Mouse (Mus musculus) liver, embryonic 13.5 days (tissue): ENCODE measurements around the gene St5. TPM values are rescaled to one million over a fixed set of nuclear protein-coding genes. Genes with fewer than 3 reads are reported as not detected.
A peak's percentile ranks its signal among the peaks of the same experiment; 100 is the strongest.

ENCODE experiments used
- ATAC-seq: fragments of 200-750 bp; cut with Nextera tagmentation; 2 replicates; pipeline ENCODE4 v1.8.0; 2017; ENCODE audit warnings: low read depth, mild to moderate bottlenecking, moderate number of reproducible peaks, moderate library complexity
- DNase-seq: peaks from one replicate; pipeline ENCODE4 v3.0.0; 2022
- H3K27ac ChIP-seq: fragments of 300-500 bp; sonication (generic); 2 replicates; pipeline ENCODE4 v1.5.1; 2015; ENCODE audit warnings: moderate library complexity, mild to moderate bottlenecking, inconsistent platforms
- H3K27me3 ChIP-seq: fragments of 300-500 bp; sonication (generic); 2 replicates; pipeline ENCODE4 v1.6.1; 2015; ENCODE audit warnings: mild to moderate bottlenecking, inconsistent platforms
- H3K36me3 ChIP-seq: fragments of 300-500 bp; sonication (generic); 2 replicates; pipeline ENCODE4 v1.6.1; 2015; ENCODE audit warnings: mild to moderate bottlenecking, inconsistent platforms
- H3K4me1 ChIP-seq: fragments of 300-500 bp; sonication (generic); replicated peaks from 2 replicates; pipeline ENCODE4 v1.6.1; 2015; ENCODE audit warnings: inconsistent platforms
- H3K4me2 ChIP-seq: fragments of 300-500 bp; sonication (generic); 2 replicates; pipeline ENCODE4 v1.6.1; 2015; ENCODE audit warnings: inconsistent platforms, mild to moderate bottlenecking, moderate library complexity
- H3K4me3 ChIP-seq: fragments of 300-500 bp; sonication (generic); replicated peaks from 2 replicates; pipeline ENCODE4 v1.5.1; 2015; ENCODE audit warnings: mild to moderate bottlenecking, inconsistent platforms
- H3K9ac ChIP-seq: fragments of 300-500 bp; sonication (generic); 2 replicates; pipeline ENCODE4 v1.6.1; 2015; ENCODE audit warnings: mild to moderate bottlenecking, inconsistent platforms
- H3K9me3 ChIP-seq: fragments of 300-500 bp; sonication (generic); replicated peaks from 2 replicates; pipeline ENCODE4 v1.6.1; 2016; ENCODE audit warnings: inconsistent platforms
- WGBS: fragments of 180-500 bp; shearing (Covaris S2); methylation state at CpG from one replicate; pipeline ENCODE4 v1.1.7; 2015; ENCODE audit not compliant: insufficient replicate concordance; 5-methylcytosine and 5-hydroxymethylcytosine counted together
- polyA plus RNA-seq: library from polyadenylated mRNA; unstranded; fragments of >200 nt; fragmentation: Nextera tagmentation; extraction: Ambion mirVana; gene quantifications from 2 replicates; pipeline ENCODE4 v1.2.1, GENCODE M21; 2015

Gene St5
- polyA plus RNA-seq, 1 experiment from 2014 or later, result 16.5 TPM

DNA sequence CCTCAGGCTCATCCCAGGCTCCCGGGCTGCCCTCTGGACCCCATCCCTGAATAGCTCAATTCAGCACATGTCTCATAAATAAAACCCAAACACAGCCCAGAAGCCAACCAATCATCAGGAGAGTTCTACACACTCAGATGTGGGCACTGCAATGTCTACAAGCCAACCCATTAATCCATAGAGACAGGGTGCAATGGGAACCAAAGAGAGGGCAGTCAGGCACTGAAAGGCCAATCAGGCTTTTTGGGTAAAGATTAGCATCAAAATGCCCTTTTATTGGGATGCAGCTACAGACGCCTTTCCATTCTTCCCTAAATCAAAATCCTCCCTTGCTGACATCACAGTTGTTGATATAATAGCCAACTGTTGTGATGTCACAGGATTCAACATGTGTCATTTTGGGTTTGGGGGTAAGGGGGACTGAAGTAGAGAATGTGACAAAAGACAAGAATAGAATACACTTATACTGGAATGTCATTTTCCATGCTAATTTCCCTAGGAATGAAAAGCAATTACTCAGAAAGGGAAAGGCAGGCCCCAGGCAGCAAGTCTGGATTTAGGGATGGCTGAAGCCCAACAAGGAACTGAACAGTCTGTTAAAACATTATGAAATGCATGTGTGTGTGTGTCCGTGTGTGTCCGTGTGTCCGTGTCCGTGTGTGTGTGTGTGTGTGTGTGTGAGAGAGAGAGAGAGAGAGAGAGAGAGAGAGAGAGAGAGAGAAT is 123.7 kb downstream of the St5 start:
- DNase-seq, result no peak

GRCm38 (mm10) chr7:109578880-109579584 is 124.4 kb downstream of the St5 start:
- peaks cover 26% of the 10 kb centered on the region; the same call in 1 of the 2 replicates for H3K4me1 ChIP-seq
- no peaks in the 10 kb centered on the region for H3K36me3 ChIP-seq
- 44% methylated on average over 2 of the region's 2 CpGs for WGBS
- no peak overlapping the region for H3K9ac ChIP-seq
- ATAC-seq (no peak), DNase-seq (no peak)
- H3K4me2 ChIP-seq, result no peak overlapping the region
- no peak overlapping the region for H3K27ac ChIP-seq
- H3K4me3 ChIP-seq, result no peak overlapping the region
- no peaks in the 10 kb centered on the region for H3K27me3 ChIP-seq
- no peaks in the 10 kb centered on the region for H3K9me3 ChIP-seq

More for the DNA sequence above, 123.7 kb downstream of the St5 start:
- Histone ChIP-seq H3K9me3 (no peaks in the 10 kb centered on the region), H3K4me2 (no peak overlapping the region), H3K27ac (no peak overlapping the region), H3K36me3 (no peaks in the 10 kb centered on the region), H3K4me3 (no peak overlapping the region), H3K27me3 (no peaks in the 10 kb centered on the region), H3K4me1 (peaks cover 26% of the 10 kb centered on the region; the same call in 1 of the 2 replicates), H3K9ac (no peak overlapping the region)
- 72% methylated on average over 6 of the region's 6 CpGs for WGBS
- no peak for ATAC-seq

DNA sequence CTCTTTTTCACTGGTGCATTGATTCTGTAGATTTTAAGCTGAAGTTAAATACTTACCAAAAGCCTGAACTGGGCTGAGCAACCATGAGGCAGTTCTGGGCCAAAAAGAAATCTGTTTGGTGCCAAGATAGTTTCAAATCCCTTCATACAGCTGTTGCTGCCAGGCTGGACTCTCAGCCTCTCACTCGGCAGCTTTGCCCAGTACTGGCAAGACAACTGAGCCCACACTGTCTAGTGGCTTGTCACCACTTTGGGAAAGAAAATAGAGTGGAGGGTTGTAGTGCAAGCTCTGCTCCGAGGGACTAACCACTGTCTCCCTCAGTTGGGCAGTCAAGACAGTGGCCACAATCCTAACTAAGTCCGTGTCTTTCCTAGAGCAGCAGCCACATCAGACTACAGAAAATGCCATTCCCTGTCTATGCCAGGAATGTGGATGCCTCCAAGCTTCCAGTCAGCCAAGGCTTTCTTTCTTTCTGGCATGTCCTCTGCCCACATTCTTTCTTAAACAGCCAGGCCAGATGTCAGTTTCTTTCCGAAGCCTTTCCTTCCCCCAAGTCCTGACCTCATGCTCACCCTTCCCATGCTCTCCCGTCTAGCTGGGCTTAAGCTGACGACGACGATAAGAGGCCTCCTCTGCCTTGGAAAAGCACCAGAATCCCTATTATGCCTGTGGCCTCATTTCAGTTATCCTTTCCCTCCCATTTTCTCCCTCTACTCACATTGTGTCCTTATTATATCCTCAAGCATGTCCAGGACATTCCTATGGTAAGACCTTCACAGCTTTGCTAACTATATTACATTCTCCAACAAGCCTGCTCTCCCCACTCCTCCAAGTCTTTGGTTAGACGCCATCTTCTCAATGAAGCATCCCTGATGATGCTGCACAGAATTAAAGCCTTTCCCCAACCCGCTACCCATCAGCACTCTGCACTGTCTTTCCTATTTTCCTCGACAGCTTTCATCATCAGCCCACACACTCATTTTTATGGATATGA is 126.8 kb downstream of the St5 start:
- H3K9ac ChIP-seq, result no peak overlapping the region
- peaks cover 26% of the 10 kb centered on the region; the same call in 1 of the 2 replicates for H3K4me1 ChIP-seq
- H3K36me3 ChIP-seq, result no peaks in the 10 kb centered on the region
- WGBS, result 59% methylated on average over 11 of the region's 11 CpGs
- H3K4me3 ChIP-seq, result no peak overlapping the region
- no peaks in the 10 kb centered on the region for H3K9me3 ChIP-seq
- H3K27ac ChIP-seq, result 0 out of 2 replicates have a peak overlapping the region, but pooled peaks have one; percentile 7
- no peaks in the 10 kb centered on the region for H3K27me3 ChIP-seq
- no peak for ATAC-seq
- DNase-seq, result no peak
- H3K4me2 ChIP-seq, result no peak overlapping the region

DNA sequence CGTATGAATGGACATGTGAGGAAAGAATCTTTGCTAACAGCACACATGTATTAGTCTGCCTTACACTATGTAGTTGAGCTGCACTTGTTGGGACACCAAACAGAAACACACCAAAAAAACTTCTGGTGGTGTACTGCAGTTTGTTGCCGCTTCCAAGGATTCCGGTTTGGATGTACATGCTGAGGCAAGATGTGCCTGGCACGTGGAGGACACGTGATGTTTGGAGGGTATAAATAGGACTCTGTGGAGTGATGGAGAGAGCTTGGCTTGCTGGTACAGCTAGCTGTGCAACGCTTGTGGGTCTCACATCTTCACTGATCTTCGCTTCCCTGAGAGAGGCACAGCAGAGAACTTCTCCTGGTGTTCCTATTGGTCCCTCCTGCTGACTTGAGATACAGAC is 129.2 kb downstream of the St5 start:
- Histone ChIP-seq H3K4me3 (no peak overlapping the region), H3K36me3 (no peaks in the 10 kb centered on the region), H3K9me3 (no peaks in the 10 kb centered on the region), H3K4me2 (no peak overlapping the region), H3K4me1 (0 out of 2 replicates have a peak, but pooled peaks cover 18% of the 10 kb centered on the region), H3K9ac (no peak overlapping the region), H3K27me3 (no peaks in the 10 kb centered on the region), H3K27ac (no peak overlapping the region)
- ATAC-seq (no peak), DNase-seq (no peak)
- 77% methylated on average over 7 of the region's 7 CpGs for WGBS

- H3K4me1 ChIP-seq, result peaks cover 34% of the 10 kb centered on the region
- H3K27me3 ChIP-seq, result no peaks in the 10 kb centered on the region
- ATAC-seq (peak; percentile 8; the same call in 1 of the 2 replicates), DNase-seq (no peak)
- no peak overlapping the region for H3K4me2 ChIP-seq
- WGBS, result 76% methylated on average over 4 of the region's 4 CpGs
- no peaks in the 10 kb centered on the region for H3K9me3 ChIP-seq
- no peak overlapping the region for H3K9ac ChIP-seq
- no peak overlapping the region for H3K27ac ChIP-seq
- H3K4me3 ChIP-seq, result no peak overlapping the region
- H3K36me3 ChIP-seq, result 0 out of 2 replicates have a peak, but pooled peaks cover 3% of the 10 kb centered on the region
Measured at GRCm38 (mm10) chr7:109568391-109568892, 135.0 kb downstream of the St5 start.

DNA sequence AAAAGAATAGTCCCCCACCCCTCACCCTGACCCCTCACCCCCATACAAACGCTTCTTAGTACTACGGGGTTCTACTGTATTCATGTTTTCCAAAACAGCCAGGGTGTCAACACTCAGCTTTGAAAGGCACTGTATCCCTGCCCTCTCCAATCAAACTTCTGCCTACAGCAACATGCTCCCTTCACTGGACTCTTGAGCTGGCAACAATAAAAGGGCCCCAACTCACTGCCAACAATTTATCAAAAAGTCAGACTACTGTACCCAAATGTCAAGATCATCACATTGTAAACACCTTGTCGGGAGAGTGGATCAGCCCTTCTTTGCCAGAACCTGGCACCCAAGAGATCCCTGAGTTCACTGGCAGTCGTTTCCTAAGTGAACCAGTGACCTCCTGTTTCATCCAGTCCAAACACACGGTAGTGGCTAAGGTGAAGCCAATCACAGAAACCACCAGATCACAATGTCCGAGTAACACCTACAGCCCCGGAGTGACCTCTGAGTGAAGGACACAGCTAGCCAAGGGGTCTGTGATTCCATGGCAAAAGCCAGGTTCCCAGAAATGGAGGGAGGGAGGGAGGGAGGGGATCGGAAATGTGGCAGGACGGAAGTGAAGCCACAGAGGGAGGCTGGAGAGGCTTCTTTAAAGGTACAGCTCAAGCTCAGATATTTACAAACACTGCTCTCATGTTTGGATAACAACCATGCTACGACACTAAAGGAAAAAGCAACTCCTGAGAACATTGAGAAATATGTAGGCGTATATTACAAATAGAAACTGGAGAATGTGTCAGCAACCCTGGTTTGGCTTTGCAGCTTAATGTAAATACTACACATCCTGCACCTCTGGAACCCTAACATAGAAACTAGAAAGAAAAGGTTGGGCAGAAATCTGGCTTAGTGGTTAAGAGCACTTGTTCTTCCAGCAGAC is 136.3 kb downstream of the St5 start:
- peaks cover 47% of the 10 kb centered on the region for H3K4me1 ChIP-seq
- H3K9ac ChIP-seq, result no peak overlapping the region
- 60% methylated on average over 11 of the region's 11 CpGs for WGBS
- no peak for ATAC-seq
- H3K4me3 ChIP-seq, result no peak overlapping the region
- H3K27ac ChIP-seq, result peak overlapping the region; percentile 58
- H3K36me3 ChIP-seq, result 0 out of 2 replicates have a peak, but pooled peaks cover 3% of the 10 kb centered on the region
- H3K4me2 ChIP-seq, result no peak overlapping the region
- DNase-seq, result no peak
- H3K9me3 ChIP-seq, result no peaks in the 10 kb centered on the region
- H3K27me3 ChIP-seq, result no peaks in the 10 kb centered on the region

DNA sequence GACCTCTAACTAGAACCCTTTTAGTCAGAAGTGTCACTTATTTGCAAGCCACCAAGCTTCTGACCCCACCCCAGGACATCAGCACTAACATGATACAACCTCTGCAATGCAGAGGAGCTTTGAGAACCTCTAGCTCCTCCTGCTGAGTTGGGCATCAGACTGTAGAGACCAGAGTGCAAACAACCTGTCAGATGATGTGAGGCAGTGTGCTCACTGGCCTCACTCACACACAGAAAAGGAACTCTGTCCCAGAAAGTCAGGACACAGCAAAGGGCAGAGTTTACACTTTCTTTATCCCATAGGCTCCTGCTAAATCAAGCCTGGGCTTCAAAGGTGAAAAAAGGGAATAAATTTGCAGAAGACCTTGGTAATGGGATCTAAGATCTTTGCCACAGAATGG is 137.1 kb downstream of the St5 start:
- Histone ChIP-seq H3K9me3 (no peaks in the 10 kb centered on the region), H3K27me3 (no peaks in the 10 kb centered on the region), H3K4me2 (no peak overlapping the region), H3K9ac (no peak overlapping the region), H3K36me3 (0 out of 2 replicates have a peak, but pooled peaks cover 3% of the 10 kb centered on the region), H3K4me3 (no peak overlapping the region), H3K4me1 (peaks cover 54% of the 10 kb centered on the region), H3K27ac (peak overlapping the region; percentile 58; the same call in 1 of the 2 replicates)
- DNase-seq (no peak), ATAC-seq (peak; percentile 31; the same call in 1 of the 2 replicates)

DNA sequence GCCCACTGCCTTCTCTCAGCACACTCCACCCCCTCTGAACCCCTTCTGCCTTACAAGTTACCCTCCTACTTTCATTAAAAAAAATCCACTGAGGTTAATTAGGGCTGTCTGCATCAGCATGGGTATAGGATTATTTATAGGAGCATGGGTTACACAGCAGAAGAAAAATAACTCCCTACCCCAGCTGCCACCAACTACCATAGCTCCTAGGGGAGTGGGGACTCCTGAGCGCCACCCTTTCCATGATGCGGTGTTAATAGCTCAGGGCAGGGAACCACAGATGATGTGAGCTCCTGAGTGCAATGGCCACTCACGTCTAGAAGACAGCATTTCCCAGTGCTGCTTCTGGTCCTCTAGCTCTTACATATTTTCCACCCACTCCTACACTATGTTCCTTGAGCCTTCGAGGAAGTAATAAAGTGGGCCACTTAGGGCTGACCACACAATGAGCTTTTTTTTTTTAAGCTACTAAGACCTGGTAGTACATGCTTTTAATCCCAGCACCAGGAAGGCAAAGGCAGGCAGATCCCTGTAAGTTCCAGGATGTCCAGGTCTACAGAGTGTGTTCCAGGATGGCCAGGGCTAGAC is 139.5 kb downstream of the St5 start:
- no peak overlapping the region for H3K9ac ChIP-seq
- WGBS, result 65% methylated on average over 4 of the region's 4 CpGs
- DNase-seq (no peak), ATAC-seq (no peak)
- no peak overlapping the region for H3K4me3 ChIP-seq
- 0 out of 2 replicates have a peak, but pooled peaks cover 3% of the 10 kb centered on the region for H3K36me3 ChIP-seq
- H3K27ac ChIP-seq, result 0 out of 2 replicates have a peak overlapping the region, but pooled peaks have one; percentile 15
- no peaks in the 10 kb centered on the region for H3K27me3 ChIP-seq
- H3K4me1 ChIP-seq, result peaks cover 63% of the 10 kb centered on the region
- H3K4me2 ChIP-seq, result no peak overlapping the region
- H3K9me3 ChIP-seq, result no peaks in the 10 kb centered on the region

GRCm38 (mm10) chr7:109562676-109563075 is 140.7 kb downstream of the St5 start:
- Histone ChIP-seq H3K4me2 (0 out of 2 replicates have a peak overlapping the region, but pooled peaks have one; percentile 19), H3K4me1 (peaks cover 52% of the 10 kb centered on the region), H3K27me3 (no peaks in the 10 kb centered on the region), H3K4me3 (no peak overlapping the region), H3K27ac (peak overlapping the region; percentile 34; the same call in 1 of the 2 replicates), H3K9me3 (no peaks in the 10 kb centered on the region), H3K36me3 (0 out of 2 replicates have a peak, but pooled peaks cover 3% of the 10 kb centered on the region), H3K9ac (no peak overlapping the region)
- no peak for ATAC-seq
- 43% methylated on average over 5 of the region's 5 CpGs for WGBS
- DNase-seq, result no peak
